Mouse (Mus musculus) frontal cortex, postnatal 10 days (tissue): ENCODE results near the gene Gm20388.

ENCODE experiments used
- DNase-seq, 2 experiments: peaks; one replicate each; pipeline ENCODE4 v3.0.0; 2022; ENCODE audit warnings: low spot score in 2 of 2, mixed read lengths in 1 of 2

Gene Gm20388

DNA sequence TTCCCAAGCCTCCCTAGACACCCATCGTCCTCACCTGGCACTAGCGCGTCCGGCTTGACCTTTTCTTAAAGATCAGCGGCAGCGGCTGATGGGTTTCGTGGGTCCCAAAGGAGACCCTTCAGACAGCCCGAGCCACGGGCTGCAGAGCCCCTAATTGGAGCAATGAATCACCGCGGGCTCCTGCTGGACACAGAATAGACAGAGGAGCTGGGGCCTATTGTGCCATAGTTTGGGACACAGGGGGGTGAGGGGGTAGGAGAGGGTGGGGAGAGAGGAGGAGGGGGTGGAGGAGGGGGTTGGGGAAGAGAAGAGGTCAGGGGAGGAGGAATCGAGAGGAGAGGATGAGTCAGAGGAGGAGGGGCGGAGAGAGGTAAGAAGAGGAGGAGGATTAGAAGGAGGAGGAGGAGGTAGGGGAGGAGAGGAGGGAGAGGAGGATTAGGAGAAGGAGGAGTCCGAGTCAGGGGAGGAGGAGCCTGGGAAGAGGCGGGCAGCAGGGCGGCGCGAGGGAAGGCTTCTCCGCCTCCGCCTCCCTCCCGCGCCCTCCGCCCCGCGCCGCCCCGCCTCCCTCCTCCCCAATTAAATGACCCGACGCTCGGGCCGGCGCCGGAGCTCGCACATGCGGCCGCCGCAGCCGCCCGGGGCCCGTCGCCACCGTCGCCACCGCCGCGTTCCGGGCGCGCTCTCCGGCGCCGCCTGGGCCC lies 317.4 kb downstream of the Gm20388 start, which contains the start of gene Gse1:
Gene Gse1, plus strand, starts transcription at position 566 of the 701 bp plus-strand sequence.
- DNase-seq = peak in 1 of 2 experiments; percentile 71

DNA sequence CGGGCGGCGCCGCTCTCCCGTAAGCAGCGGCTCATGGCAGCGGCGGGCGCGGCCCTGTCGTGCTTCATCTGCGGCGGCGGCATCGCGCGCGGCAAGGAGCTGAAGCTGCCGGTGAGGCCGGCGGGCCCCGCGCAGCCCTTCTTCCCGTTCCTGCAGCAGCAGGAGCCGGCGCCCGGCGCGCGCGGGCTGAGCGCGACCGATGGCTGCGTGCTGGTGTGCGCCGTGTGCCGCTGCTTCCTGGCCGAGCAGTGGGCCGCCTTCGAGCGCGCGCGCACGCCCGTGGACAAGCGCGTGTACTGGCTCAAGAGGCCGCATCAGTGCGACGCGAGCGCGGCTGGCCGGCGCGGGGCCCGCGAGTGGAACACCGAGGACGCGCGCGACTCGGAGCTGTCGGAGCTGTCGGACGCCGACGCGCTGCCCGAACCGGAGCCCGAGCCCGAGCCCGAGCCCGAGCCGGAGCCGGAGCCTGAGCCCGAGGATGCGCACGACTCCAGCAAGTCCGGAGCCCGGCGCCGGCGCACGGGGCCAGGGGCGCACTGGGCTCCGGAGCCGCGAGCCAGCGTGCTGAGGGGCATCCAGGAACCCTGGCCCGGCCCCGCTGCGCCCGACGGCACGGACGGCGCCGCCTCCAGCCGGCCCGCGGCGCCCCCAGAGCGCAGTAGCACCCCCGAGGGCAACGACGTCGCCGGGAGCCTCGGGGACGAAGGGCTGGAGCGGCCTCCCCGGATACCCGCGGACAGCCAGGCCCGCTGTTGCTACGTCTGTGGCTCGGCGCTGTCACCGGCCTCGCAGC lies 318.3 kb downstream of the Gm20388 start:
- no peak for DNase-seq

DNA sequence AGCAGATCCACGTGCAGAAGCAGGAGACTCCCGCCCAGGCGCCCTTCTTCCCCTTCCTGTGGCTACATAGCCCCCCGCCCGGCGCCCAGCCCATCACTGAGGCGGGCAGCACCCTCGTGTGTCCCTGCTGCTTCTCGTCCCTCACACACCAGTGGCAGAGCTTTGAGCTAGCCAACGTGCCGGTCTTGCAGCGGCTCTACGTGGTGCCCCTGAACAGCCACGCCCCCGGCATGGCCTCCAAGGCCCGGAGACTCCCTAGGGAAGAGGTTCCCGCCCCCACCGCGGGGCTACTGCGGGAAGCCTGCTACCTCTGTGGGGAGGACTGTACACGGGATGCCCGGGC lies 318.9 kb downstream of the Gm20388 start:
- DNase-seq = no peak

DNA sequence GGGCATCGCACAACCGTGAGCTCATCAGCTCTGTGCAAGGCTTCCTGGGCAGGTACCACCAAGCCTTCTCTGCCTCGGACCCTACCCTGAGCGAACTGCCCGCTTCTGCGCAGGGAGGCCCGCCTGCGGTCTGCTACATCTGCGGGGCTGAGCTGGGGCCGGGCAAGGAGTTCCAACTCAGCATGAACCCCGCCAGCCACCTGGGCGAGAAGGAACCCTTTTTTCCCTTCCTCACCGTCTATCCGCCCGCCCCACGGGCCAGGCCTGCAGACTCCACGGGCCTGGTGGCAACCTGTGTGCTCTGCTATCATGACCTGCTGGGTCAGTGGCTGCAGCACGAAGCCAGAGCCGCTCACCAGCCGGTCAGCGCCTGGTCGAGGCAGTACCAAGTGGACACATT lies 319.4 kb downstream of the Gm20388 start:
- DNase-seq = no peak

DNA sequence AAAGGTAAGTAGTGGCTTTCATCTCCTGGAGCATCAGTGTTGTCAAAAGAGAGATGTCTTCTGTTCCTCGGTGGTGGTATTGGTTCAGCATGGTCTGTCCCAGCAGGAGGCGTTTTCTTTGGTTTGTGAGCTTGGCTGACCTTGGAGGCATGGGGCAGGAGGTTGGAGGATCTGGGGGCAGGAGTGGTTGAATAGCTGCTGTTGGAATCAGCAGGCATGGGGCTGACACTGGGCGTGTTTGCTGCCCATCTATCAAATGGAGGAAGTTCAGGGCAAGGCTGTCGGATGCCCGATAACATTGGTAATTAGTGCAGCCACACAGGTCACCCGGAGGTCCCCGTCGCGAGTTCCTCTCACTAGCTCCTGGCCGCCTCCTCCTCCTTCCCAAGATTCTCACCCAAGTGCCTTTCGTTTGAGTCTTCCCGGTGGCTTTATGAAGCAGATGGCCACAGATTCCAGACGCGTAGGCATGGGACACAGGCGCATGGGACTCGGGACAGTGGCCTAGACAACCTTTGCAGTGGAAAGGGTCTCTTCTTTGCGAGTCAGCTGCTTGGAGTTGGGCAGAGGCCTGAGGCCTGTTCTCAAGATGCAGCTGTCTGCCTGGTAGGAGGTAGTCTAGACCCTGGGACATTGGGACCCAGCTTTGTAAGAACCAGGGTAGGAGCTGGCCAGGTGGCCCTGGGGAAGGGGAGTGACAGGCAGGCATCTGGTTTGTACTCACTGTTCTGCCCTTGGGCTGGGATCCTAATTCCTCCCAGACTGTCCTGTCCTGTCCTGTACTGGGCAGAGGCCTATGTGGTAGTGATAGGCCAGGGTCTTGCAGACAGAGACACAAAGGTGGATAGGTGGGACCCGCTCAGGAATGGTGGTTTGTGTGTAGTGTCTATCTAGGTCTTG lies 320.3 kb downstream of the Gm20388 start:
- DNase-seq = no peak

DNA sequence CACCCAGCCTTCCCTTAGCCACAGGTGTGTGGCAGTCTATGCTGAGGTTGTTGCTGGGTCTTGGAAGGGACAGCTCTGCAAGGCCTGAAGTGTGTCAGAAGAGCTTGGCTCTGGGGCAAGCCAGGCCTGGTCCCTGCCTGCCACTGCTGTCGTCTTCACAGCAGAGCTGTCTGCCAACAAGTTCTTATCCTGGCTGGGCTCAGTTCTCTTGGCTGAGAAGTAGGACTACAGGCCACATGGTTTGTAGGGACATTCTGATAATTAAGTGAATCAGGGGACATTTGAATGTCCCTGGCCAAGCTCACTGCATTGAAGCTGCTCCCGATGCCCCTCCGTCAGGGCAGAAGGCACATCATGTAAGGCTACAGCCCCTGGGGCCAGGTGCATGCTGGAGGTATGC lies 321.2 kb downstream of the Gm20388 start:
- DNase-seq = no peak

DNA sequence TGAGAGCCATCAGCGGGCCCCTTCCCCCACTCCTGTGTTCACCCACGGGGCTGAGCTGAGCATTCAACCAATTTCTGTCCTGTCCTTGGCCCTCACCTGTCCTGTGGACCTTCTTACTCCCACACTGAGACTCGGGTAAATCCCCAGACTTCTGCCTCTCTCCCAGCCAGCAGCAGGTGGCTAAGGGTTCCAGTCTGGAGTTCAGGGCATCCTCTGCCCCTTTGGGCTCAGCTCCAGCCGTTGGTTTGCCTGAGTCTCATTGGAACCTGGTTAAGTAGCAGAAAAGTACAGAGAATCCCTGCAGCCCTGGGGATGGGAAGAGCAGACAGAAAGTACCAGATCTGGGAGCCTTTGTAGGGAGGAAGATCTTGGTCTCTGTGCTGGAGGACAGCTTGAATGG lies 321.8 kb downstream of the Gm20388 start:
- no peak for DNase-seq

DNA sequence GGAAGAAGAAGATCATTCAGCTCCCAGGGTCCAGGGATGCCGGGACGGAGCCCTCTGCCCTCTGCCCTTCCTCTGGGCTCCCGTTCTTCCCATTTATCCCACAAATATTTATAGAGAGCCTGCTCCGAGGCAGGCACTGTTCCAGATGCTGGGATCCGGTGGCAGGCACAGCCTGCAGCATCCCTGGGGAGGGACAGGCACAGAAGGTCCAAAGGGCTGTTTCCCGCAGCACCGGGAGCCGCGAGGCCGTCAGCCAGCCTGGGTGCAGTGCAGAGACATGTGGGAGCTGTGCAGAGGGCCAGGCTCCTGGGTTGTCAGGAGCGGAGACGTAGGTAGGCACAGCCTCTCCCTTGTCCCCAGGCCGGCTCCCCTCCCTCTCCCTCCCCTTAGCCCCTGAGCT lies 322.3 kb downstream of the Gm20388 start:
- DNase-seq = no peak

DNA sequence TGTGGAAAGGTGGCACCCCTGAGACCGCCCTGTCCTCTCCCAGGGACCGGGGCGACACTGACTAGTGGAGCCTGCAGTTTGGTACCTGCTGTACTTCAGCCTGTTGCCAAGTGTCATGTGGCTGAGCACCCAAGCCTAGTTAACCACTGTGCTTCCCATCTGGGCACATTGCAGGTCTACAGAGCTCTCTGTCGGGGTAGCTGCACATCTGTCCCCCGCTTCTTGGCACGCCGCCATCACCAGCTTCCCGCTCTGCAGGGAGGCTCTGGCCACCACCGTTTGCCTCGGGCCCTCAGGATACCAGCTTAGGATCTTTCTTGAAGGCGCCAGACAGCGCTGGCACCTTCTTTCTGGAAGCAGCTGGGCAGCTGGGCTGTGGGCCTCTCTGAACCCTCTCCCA lies 323.8 kb downstream of the Gm20388 start:
- no peak for DNase-seq

DNA sequence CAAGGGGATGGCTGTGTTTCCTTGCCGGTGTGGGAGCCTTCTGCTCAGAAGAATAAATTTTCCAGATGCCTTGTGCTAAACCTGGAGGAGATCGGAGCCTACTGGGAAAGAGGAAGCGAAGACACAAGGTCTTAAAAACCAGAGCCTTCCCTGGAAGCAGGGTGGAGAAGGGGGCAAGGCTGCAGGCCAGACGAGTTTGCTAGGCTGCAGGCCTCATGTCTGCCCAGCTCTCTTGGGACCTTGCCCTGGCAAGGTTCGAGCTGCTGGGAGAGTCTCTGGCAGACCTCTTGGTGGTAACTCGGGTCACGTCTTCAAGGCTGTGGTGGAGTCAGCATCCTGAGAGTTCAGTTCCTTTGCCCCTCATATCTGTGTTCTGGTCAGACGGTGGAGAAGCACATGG lies 324.2 kb downstream of the Gm20388 start:
- DNase-seq = no peak

DNA sequence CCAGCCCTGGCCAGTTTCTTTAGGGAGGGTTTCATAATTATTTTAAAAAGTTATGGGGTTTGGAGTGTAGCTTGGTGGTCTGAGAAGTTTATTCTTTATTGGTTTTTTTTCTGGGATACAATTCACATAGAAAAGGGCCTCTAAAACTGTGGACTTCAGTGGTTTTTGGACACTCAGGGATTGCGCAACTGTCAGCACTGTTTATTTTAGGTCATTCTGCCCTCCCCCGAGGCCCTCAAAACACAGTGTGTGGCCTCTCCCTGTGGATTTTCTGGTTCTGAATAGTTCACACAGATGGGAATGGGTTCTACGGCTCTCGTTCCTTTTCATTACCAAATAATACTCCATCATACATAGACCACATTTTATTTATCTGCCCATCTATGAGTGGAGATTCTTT lies 332.6 kb downstream of the Gm20388 start:
- no peak for DNase-seq

DNA sequence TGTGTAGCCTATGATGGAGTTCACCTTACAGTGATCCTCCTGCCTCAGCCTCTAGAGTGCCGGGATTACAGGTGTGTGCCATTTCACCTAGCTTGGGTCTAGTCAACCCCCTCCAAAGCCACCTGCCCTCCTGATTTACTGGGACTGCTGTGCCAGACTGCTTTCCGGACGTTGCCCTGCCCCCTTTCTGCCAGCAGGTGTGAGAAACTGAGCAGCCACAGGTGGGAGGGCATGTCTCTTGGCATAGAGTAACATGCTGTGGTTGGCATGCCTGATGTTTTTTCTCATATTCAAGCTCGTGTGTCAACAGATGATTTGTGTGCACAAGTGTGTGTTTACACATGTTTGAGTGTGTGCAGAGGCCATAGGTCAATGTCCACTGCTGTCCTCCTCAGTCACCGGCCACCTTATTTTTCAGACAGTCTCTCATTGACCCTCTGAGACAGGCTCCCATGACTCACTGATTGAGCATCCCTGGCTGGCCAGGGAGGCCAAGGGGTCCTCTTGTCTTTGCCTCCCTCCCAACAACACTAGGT lies 333.3 kb downstream of the Gm20388 start:
- DNase-seq = no peak

DNA sequence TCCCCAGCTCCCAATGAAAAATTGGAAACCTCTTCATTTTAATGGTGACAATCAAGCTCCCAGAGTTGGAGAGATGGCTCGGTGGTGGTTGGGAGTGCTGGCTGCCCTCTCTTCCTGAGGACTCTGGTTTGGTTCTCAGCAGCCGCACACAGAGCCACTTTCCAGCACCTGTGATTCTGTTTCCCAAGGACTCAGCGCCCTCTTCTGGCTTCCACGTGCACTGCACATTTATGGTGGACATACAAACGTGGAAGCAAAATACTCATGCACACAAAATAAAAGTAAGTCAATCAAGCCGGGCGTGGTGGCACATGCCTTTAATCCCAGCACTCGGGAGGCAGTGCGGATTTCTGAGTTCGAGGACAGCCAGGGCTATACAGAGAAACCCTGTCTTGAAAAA lies 333.9 kb downstream of the Gm20388 start:
- DNase-seq = no peak

DNA sequence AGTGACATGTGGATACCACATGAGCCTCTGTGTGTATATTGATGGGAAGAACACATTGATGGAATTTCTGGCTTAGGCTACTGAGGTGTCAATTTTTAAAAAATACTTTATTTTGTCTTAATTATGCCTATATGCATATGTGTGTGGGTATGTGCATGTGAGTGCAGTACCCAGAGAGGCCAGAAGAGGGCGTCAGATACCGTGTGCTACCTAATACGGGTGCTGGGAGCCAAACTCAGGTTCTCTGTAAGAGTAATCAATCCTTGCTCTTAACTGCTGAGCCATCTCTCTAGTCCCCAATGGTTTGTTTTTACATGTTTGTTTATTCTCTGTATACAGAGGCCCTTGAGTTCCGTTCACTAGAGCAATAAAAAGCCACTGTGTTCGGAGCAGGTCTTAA lies 337.0 kb downstream of the Gm20388 start:
- no peak for DNase-seq

DNA sequence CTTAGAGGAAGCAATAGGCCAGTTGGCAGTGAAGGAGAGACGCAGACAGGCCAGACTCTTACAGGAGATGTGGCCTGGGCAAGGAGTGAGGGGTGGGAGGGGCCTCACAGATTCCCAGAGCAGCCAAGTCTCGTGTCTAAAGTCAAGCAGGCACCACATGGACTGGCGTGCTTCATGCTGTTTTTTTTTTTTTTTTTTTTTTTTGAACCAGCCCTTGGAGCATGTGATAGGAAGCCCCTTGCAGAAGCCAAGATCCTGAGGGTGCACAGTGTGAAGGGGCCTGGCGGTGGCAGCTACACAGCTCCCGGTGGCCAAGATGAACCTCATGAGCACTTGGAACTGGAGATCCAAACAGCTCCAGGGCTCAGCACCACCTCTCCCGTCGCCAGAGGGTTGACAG lies 337.4 kb downstream of the Gm20388 start:
- no peak for DNase-seq

DNA sequence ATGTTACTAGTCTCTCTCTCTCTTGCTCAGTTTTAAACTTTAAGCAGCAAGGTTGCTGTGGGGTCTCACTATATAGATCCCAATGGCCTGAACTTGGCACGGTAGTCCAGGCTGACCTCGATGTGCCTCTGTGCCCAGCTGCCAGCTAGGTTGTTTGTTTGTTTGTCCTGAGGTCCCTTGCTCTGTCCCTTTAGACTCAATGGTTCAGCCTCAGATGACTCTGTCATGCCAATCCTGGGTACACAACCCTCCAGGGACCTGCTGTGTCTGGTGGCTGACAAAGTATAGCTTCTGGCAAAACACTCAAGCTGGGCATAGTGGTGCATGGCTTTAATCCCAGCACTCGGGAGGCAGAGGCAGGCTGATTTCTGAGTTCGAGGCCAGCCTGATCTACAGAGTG lies 337.8 kb downstream of the Gm20388 start:
- DNase-seq = no peak

DNA sequence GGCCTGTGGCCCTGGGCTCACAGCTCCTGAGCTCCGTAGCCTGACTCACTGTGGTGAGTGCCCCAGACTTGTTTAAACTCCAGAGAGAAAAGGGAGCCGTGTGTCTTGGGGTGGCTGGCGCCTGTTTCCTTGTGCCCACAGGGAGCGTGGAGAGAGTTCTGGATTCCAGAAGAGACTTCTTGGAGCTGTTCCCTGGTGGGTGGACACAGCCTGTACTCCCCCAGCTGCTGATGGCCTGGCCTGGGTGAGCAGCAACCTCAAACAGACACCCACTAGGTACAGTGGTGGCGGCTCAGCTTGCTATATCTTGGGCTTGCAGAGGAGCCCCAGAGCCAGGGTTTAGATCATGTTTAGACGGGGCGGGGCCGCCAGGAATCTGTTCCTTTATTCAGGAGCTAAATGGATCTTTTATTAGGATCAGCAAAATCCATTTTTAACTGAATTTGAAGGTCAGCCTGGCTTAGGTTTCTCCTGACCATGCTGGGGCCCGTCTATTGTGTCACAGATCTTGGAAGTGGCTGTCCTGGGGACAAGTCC lies 339.2 kb downstream of the Gm20388 start:
- DNase-seq = no peak

DNA sequence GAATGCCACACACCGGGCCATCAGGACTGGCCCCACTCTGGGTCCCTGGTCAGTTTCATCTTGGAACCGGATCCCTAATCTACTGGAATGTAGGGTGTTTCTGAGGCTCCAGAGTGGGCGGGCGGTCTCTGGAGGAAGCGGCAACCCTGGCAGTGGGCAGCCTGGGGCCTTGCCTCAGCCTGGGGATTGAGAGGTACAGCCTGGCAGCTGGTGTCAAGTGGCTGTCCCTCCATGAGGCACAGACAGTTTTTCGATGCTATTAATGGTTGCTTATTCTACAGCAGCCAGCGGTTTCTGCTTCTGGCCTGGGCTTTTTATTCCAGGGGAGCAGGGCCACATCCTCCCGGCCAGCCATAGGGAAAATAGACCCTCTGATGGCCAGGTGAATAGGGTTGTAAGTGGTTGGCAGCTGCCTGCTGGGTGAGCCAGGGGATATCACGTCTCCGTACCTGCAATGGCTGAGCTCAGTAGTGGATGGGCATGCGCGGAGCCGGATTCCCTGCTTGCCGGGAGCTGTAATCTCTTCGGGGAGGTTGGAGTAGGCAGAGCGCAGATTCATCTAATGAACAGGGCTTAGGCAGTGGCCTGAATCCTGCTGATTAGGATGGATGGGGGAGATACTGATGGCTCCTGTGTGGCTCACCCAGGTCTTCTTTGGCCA lies 340.2 kb downstream of the Gm20388 start:
- DNase-seq = no peak

DNA sequence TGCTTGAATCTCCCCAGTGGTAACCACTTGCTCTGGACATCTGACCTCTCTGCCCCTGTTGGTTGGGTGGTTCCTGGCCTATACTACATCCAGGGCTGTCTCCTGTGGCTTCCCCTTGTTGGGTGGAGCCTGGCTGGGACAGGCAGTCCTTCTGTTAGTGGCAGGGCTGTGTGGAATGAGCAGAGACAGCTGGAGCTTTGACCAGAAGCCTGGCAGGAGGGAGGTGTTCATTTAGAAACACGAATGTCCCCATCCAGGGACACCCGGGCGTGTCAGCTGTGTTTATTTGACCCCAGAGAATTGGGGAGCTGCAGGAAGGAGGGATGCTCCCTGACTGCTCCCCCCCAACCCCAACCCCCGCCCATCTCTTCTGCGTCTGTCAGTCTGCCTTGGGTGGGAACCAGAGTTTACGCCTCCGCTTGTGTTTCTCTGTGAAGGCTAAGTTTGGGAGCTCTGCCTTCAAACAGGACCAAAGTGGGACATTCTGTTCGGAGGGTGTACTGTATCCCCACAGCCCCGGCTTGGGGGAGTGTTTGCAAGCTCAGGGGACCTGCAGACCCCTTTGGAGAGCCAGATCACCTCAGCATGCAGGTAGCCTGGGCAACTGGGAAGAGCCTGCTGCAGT lies 340.9 kb downstream of the Gm20388 start:
- no peak for DNase-seq

DNA sequence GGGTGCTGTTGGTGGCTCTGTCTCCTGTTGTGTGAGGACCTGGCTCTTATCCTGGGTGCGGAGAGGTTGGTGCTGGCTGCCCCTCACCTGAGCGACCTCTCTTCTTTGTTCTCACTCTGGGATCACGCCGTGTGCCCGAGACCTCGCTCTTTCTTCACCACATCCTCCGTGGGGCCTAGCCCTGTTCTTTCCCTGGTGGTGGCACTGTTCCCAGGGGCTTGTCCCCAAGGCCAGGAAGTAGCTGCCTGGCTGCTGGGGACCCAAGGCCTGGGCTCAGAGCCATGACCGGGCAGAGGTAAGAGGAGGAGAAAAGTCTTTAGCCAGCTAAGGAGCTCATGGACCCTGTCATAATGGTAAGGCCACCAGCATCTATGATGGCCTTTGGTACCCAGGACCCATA lies 343.0 kb downstream of the Gm20388 start:
- DNase-seq = no peak
